Mouse (Mus musculus): ENCODE results near the gene Osbp2. TPM values are rescaled to one million over a fixed set of nuclear protein-coding genes. Genes with fewer than 3 reads are reported as not detected.

The Osbp2 gene
- total RNA-seq, 1 experiment = 0.27 TPM

DNA sequence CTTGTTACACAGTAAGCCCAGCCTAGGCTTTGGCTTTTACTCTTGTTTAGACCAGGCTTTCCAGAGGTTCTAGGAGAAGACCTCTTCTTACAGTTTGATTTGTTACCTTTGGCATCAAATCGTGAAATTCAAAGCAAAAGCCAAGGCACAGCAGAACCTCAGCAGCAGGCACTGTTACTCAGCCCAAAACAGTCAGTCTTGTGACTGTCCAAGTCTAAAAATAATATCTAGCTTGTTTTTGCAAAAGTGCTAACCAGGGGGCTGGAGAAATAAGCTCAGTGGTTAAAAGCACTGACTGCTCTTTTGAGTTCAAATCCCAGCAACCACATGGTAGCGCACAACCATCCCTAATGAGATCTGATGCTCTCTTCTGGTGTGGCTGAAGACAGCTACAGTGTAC lies 176.8 kb downstream of the Osbp2 start:
- DNase-seq (ENCODE audit: low read depth, low spot score) = no peak
- Histone ChIP-seq H3K4me3 (ENCODE audit: insufficient read depth in 1 of 2, low read depth in 1 of 2, low read length in 2 of 2, poor library complexity in 1 of 2, severe bottlenecking in 1 of 2) (no peak overlapping the region), H3K27ac (ENCODE audit: insufficient read depth, low read depth, low read length, poor library complexity, severe bottlenecking) (no peak overlapping the region), H3K36me3 (ENCODE audit: control insufficient read depth, insufficient read depth, low read length, poor library complexity, severe bottlenecking) (peaks cover 51% of the 10 kb centered on the region), H3K4me1 (ENCODE audit: control insufficient read depth in 2 of 2, insufficient read depth in 2 of 2, low read length in 2 of 2, poor library complexity in 1 of 2) (no peaks in the 10 kb centered on the region), H3K9me3 (ENCODE audit: control insufficient read depth, insufficient read depth, low read depth, low read length) (no peaks in the 10 kb centered on the region), H3K9ac (ENCODE audit: insufficient read depth, low read depth, low read length, poor library complexity, severe bottlenecking) (no peak overlapping the region)
- in situ Hi-C loops (cut with MboI; ENCODE audit: low sequenced_read_pairs in 2 of 2, unreplicated experiment in 2 of 2) = no loop called here
- TF ChIP-seq ZC3H11A (IDR thresholded peaks at IDR 0.05; ENCODE audit: borderline replicate concordance, low read depth, low read length) (no peak), ZNF384 (IDR thresholded peaks at IDR 0.05; ENCODE audit: low read depth, low read length) (no peak), CHD2 (IDR thresholded peaks at IDR 0.05; ENCODE audit: low read depth, low read length) (no peak), MAFK (IDR thresholded peaks at IDR 0.05; ENCODE audit: insufficient read depth, low read depth, low read length) (no peak), HCFC1 (IDR thresholded peaks at IDR 0.05; ENCODE audit: borderline replicate concordance, insufficient read depth, low read length) (no peak)

DNA sequence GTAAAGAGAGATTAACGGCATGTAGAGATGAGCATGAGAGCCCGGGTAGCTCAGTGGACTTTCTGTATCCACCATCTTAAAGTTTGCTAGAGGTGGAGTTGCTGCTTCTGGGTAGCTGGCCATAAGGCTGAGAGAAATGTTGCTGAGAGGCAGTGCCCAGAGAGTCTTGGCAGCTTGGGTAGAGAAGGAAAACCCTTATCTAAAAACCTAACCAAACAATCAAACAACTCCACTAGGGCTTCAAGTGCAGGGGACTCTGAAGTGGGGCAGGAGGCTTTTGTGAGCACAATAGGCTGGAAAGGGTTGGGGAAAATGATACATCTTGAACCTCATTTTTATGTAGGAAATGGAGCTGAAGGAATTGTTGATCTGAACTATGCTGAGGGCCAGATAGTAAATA lies 177.4 kb downstream of the Osbp2 start:
- in situ Hi-C loops (cut with MboI; ENCODE audit: low sequenced_read_pairs in 2 of 2, unreplicated experiment in 2 of 2) = no loop called here

GRCm38 (mm10) chr11:3685431-3685830 lies 178.3 kb downstream of the Osbp2 start:
- no peaks in the 10 kb centered on the region for H3K9me3 ChIP-seq (ENCODE audit: control insufficient read depth, insufficient read depth, low read depth, low read length)
- in situ Hi-C loops (cut with MboI; ENCODE audit: low sequenced_read_pairs in 2 of 2, unreplicated experiment in 2 of 2) = no loop called here
- H3K4me1 ChIP-seq (ENCODE audit: control insufficient read depth in 2 of 2, insufficient read depth in 2 of 2, low read length in 2 of 2, poor library complexity in 1 of 2) = no peaks in the 10 kb centered on the region
- H3K36me3 ChIP-seq (ENCODE audit: control insufficient read depth, insufficient read depth, low read length, poor library complexity, severe bottlenecking) = peaks cover 59% of the 10 kb centered on the region
- H3K4me3 ChIP-seq (ENCODE audit: insufficient read depth in 1 of 2, low read depth in 1 of 2, low read length in 2 of 2, poor library complexity in 1 of 2, severe bottlenecking in 1 of 2) = no peak overlapping the region
- TF ChIP-seq MAFK (IDR thresholded peaks at IDR 0.05; ENCODE audit: insufficient read depth, low read depth, low read length) (no peak), CHD2 (IDR thresholded peaks at IDR 0.05; ENCODE audit: low read depth, low read length) (no peak), ZC3H11A (IDR thresholded peaks at IDR 0.05; ENCODE audit: borderline replicate concordance, low read depth, low read length) (no peak), HCFC1 (IDR thresholded peaks at IDR 0.05; ENCODE audit: borderline replicate concordance, insufficient read depth, low read length) (no peak), ZNF384 (IDR thresholded peaks at IDR 0.05; ENCODE audit: low read depth, low read length) (no peak)
- DNase-seq (ENCODE audit: low read depth, low spot score) = no peak
- no peak overlapping the region for H3K9ac ChIP-seq (ENCODE audit: insufficient read depth, low read depth, low read length, poor library complexity, severe bottlenecking)
- no peak overlapping the region for H3K27ac ChIP-seq (ENCODE audit: insufficient read depth, low read depth, low read length, poor library complexity, severe bottlenecking)

More for the DNA sequence above, 177.4 kb downstream of the Osbp2 start:
- H3K4me3 ChIP-seq (ENCODE audit: insufficient read depth in 1 of 2, low read depth in 1 of 2, low read length in 2 of 2, poor library complexity in 1 of 2, severe bottlenecking in 1 of 2) = no peak overlapping the region
- H3K9me3 ChIP-seq (ENCODE audit: control insufficient read depth, insufficient read depth, low read depth, low read length) = no peaks in the 10 kb centered on the region
- no peak for DNase-seq (ENCODE audit: low read depth, low spot score)
- peaks cover 53% of the 10 kb centered on the region for H3K36me3 ChIP-seq (ENCODE audit: control insufficient read depth, insufficient read depth, low read length, poor library complexity, severe bottlenecking)
- no peaks in the 10 kb centered on the region for H3K4me1 ChIP-seq (ENCODE audit: control insufficient read depth in 2 of 2, insufficient read depth in 2 of 2, low read length in 2 of 2, poor library complexity in 1 of 2)
- no peak overlapping the region for H3K27ac ChIP-seq (ENCODE audit: insufficient read depth, low read depth, low read length, poor library complexity, severe bottlenecking)
- TF ChIP-seq MAFK (IDR thresholded peaks at IDR 0.05; ENCODE audit: insufficient read depth, low read depth, low read length) = no peak
- no peak for TF ChIP-seq CHD2 (IDR thresholded peaks at IDR 0.05; ENCODE audit: low read depth, low read length)
- no peak for TF ChIP-seq ZC3H11A (IDR thresholded peaks at IDR 0.05; ENCODE audit: borderline replicate concordance, low read depth, low read length)
- no peak for TF ChIP-seq ZNF384 (IDR thresholded peaks at IDR 0.05; ENCODE audit: low read depth, low read length)
- H3K9ac ChIP-seq (ENCODE audit: insufficient read depth, low read depth, low read length, poor library complexity, severe bottlenecking) = no peak overlapping the region

DNA sequence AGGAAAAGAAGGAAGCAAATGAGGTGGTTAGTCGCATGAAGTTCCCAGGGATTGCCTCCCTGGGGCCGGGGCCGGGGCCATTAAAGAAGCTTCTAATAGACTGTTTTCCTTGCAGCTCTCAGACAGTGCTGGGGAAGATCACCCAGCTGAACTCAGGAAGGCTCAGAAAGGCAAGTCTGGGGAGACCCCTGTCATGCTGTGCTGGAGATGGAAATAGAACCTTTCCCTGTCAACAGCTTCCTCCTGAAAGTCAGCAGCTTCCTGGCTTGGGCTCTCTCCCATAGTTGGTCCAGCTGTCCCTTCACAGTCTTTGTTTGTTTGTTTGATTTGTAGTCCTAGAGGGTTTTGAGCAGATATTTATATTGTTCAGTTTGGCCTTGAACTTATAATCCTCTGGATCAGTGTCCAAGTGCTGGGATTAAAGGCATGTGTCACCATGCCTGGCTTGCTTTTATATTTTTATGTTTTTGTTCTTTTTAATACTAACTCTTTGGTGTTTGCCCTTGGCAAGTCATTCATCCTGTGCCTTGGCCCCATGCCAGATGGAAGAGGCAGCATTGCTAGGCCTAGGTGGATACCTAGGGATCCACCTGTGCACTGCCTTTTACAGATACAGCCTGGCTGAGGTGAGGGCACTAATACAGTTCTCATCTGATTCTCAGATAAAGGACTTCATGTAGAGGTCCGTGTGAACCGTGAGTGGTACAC lies 178.8 kb downstream of the Osbp2 start:
- TF ChIP-seq MAFK (IDR thresholded peaks at IDR 0.05; ENCODE audit: insufficient read depth, low read depth, low read length) (no peak), HCFC1 (IDR thresholded peaks at IDR 0.05; ENCODE audit: borderline replicate concordance, insufficient read depth, low read length) (no peak), CHD2 (IDR thresholded peaks at IDR 0.05; ENCODE audit: low read depth, low read length) (no peak), ZC3H11A (IDR thresholded peaks at IDR 0.05; ENCODE audit: borderline replicate concordance, low read depth, low read length) (no peak), ZNF384 (IDR thresholded peaks at IDR 0.05; ENCODE audit: low read depth, low read length) (no peak)
- Histone ChIP-seq H3K36me3 (ENCODE audit: control insufficient read depth, insufficient read depth, low read length, poor library complexity, severe bottlenecking) (peaks cover 62% of the 10 kb centered on the region), H3K4me1 (ENCODE audit: control insufficient read depth in 2 of 2, insufficient read depth in 2 of 2, low read length in 2 of 2, poor library complexity in 1 of 2) (no peaks in the 10 kb centered on the region), H3K9me3 (ENCODE audit: control insufficient read depth, insufficient read depth, low read depth, low read length) (no peaks in the 10 kb centered on the region), H3K4me3 (ENCODE audit: insufficient read depth in 1 of 2, low read depth in 1 of 2, low read length in 2 of 2, poor library complexity in 1 of 2, severe bottlenecking in 1 of 2) (no peak overlapping the region), H3K9ac (ENCODE audit: insufficient read depth, low read depth, low read length, poor library complexity, severe bottlenecking) (no peak overlapping the region), H3K27ac (ENCODE audit: insufficient read depth, low read depth, low read length, poor library complexity, severe bottlenecking) (no peak overlapping the region)
- in situ Hi-C loops (cut with MboI; ENCODE audit: low sequenced_read_pairs in 2 of 2, unreplicated experiment in 2 of 2) = no loop called here
- no peak for DNase-seq (ENCODE audit: low read depth, low spot score)

Data from ES-E14 (cell line).